Mouse (Mus musculus) heart, adult 8-10 months (tissue): ENCODE data around the gene Phf6. TPM values are rescaled to one million over a fixed set of nuclear protein-coding genes. Genes with fewer than 3 reads are reported as not detected.
"Not testable (repeated sequence)": the region's sequence is repeated elsewhere in the genome, so short reads cannot be mapped to it uniquely, and the experiment has no call there.

Experiments used
- DNase-seq: peaks from one replicate; pipeline ENCODE4 v3.0.0; 2022; ENCODE audit warnings: low spot score
- total RNA-seq, 4 experiments: library from RNA; stranded (reverse); gene quantifications; 2 replicates each; pipeline ENCODE4 v1.2.4; 2022

The Phf6 gene
- total RNA-seq = 1 to 10 TPM; 4.3 to 6.9 (median 5.4) TPM

GRCm38 (mm10) chrX:52911587-52912371 is at the start of gene Phf6:
Gene Phf6 (plus strand): TSS chrX:52912266.
- DNase-seq = peak; percentile 87

GRCm38 (mm10) chrX:52864126-52864525 is 47.9 kb upstream of the Phf6 start:
- peak; percentile 1 for DNase-seq

GRCm38 (mm10) chrX:52898486-52898885 is 13.6 kb upstream of the Phf6 start:
- DNase-seq = not testable (repeated sequence)

GRCm38 (mm10) chrX:52912372-52912728 is 284 bp downstream of the Phf6 start:
- DNase-seq = no peak

- peak; percentile 3 for DNase-seq
These were observed 998 bp downstream of the Phf6 start for GRCm38 (mm10) chrX:52912826-52913701.

GRCm38 (mm10) chrX:52913856-52914255 is 1.8 kb downstream of the Phf6 start:
- no peak for DNase-seq

GRCm38 (mm10) chrX:52914705-52915104 is 2.6 kb downstream of the Phf6 start:
- no peak for DNase-seq

- DNase-seq = no peak
These were observed 4.5 kb downstream of the Phf6 start for GRCm38 (mm10) chrX:52916516-52916915.

- DNase-seq = no peak
These were observed 14.7 kb downstream of the Phf6 start for GRCm38 (mm10) chrX:52926726-52927125.

GRCm38 (mm10) chrX:52928883-52929282 is 16.8 kb downstream of the Phf6 start:
- DNase-seq = no peak

- DNase-seq = no peak
These were observed 17.7 kb downstream of the Phf6 start for GRCm38 (mm10) chrX:52929779-52930178.

- no peak for DNase-seq
These were observed 18.1 kb downstream of the Phf6 start for GRCm38 (mm10) chrX:52930191-52930590.

- DNase-seq = no peak
These were observed 20.1 kb downstream of the Phf6 start for GRCm38 (mm10) chrX:52932161-52932560.

GRCm38 (mm10) chrX:52934496-52934895 is 22.4 kb downstream of the Phf6 start:
- DNase-seq = no peak

GRCm38 (mm10) chrX:52945509-52945908 is 33.4 kb downstream of the Phf6 start:
- DNase-seq = no peak

GRCm38 (mm10) chrX:52949713-52950112 is 37.6 kb downstream of the Phf6 start:
- DNase-seq = peak; percentile 6

GRCm38 (mm10) chrX:52956942-52957341 is 44.9 kb downstream of the Phf6 start:
- DNase-seq = no peak

GRCm38 (mm10) chrX:52961559-52962110 is 49.6 kb downstream of the Phf6 start:
- DNase-seq = no peak

GRCm38 (mm10) chrX:52965149-52965548 is 53.1 kb downstream of the Phf6 start:
- no peak for DNase-seq

- DNase-seq = peak; percentile 45
These were observed 59.3 kb downstream of the Phf6 start for GRCm38 (mm10) chrX:52971211-52972006.

GRCm38 (mm10) chrX:52972129-52972528 is 60.1 kb downstream of the Phf6 start:
- no peak for DNase-seq

GRCm38 (mm10) chrX:52972680-52973079 is 60.6 kb downstream of the Phf6 start:
- no peak for DNase-seq
